Mouse (Mus musculus) midbrain, embryonic 16.5 days (tissue): ENCODE measurements around the gene Tcl1b1. TPM values are rescaled to one million over a fixed set of nuclear protein-coding genes. Genes with fewer than 3 reads are reported as not detected.

Source experiments
- polyA plus RNA-seq: library from polyadenylated mRNA; unstranded; fragments of >200 nt; fragmentation: Nextera tagmentation; extraction: Ambion mirVana; gene quantifications from 2 replicates; pipeline ENCODE4 v1.2.1, GENCODE M21; 2015

The Tcl1b1 gene
- polyA plus RNA-seq, 1 experiment from 2014 or later = not detected

Other genes starting within 250 kb of the Tcl1b1 start
- 0.16 and 0.25 TPM in 2 replicates for gene Syne3, start 149.9 kb upstream of the Tcl1b1 start, polyA plus RNA-seq
- 138 and 154 TPM in 2 replicates for gene Glrx5, start 127.0 kb upstream of the Tcl1b1 start, polyA plus RNA-seq
- not detected in 2 replicates for gene Tcl1b2, start 13.7 kb upstream of the Tcl1b1 start, polyA plus RNA-seq
- gene Tcl1b5, start 16.7 kb downstream of the Tcl1b1 start, polyA plus RNA-seq = not detected in 2 replicates
- gene Tcl1b3, start 31.4 kb downstream of the Tcl1b1 start, polyA plus RNA-seq = not detected in 2 replicates
- not detected in 2 replicates for gene Tcl1b4, start 42.3 kb downstream of the Tcl1b1 start, polyA plus RNA-seq
- not detected in 2 replicates for gene Tcl1, start 63.1 kb downstream of the Tcl1b1 start, polyA plus RNA-seq
- 19.7 and 23.4 TPM in 2 replicates for gene Tunar, start 174.2 kb downstream of the Tcl1b1 start, polyA plus RNA-seq